Mouse (Mus musculus): ENCODE results near the gene Brca1.

- TF ChIP-seq CTCF (IDR thresholded peaks at IDR 0.05; ENCODE audit: control insufficient read depth, insufficient read depth, insufficient replicate concordance, low read depth, low read length) (no peak), POLR2A (IDR thresholded peaks at IDR 0.05; ENCODE audit: control insufficient read depth, low read depth, low read length) (no peak)
Measured at GRCm38 (mm10) chr11:101462141-101462540, 89.6 kb downstream of the Brca1 start.
